Mouse (Mus musculus) kidney, adult 11 months (tissue): ENCODE results near the gene Fxr2.
"Not testable (repeated sequence)": the region's sequence is repeated elsewhere in the genome, so short reads cannot be mapped to it uniquely, and the experiment has no call there.

Source experiments
- DNase-seq: peaks from one replicate; pipeline ENCODE4 v3.0.0; 2022

Gene Fxr2

GRCm38 (mm10) chr11:69613553-69614256 lies 19.1 kb upstream of the Fxr2 start:
- DNase-seq, result peak; percentile 83

GRCm38 (mm10) chr11:69614257-69614588 lies 18.6 kb upstream of the Fxr2 start:
- DNase-seq, result not testable (repeated sequence)

- no peak for DNase-seq
Observed at GRCm38 (mm10) chr11:69616781-69617180, 16.0 kb upstream of the Fxr2 start.

GRCm38 (mm10) chr11:69617805-69618204 lies 15.0 kb upstream of the Fxr2 start, which contains the start of gene Shbg:
Gene Shbg, minus strand, starts transcription at chr11:69617905.
- DNase-seq, result no peak

- DNase-seq, result no peak
Observed at GRCm38 (mm10) chr11:69620394-69621081, 12.3 kb upstream of the Fxr2 start.

GRCm38 (mm10) chr11:69621571-69622268 lies 11.1 kb upstream of the Fxr2 start, which contains the start of gene Sat2:
Gene Sat2, plus strand, starts transcription at chr11:69622024.
- DNase-seq, result peak; percentile 57

GRCm38 (mm10) chr11:69622406-69622805 lies 10.4 kb upstream of the Fxr2 start:
- no peak for DNase-seq

GRCm38 (mm10) chr11:69623006-69623405 lies 9.8 kb upstream of the Fxr2 start:
- DNase-seq, result no peak

GRCm38 (mm10) chr11:69624339-69624738 lies 8.5 kb upstream of the Fxr2 start:
- not testable (repeated sequence) for DNase-seq

- peak; percentile 72 for DNase-seq
Observed at GRCm38 (mm10) chr11:69628286-69628685, 4.5 kb upstream of the Fxr2 start.

- DNase-seq, result no peak
Observed at GRCm38 (mm10) chr11:69629802-69630201, 3.0 kb upstream of the Fxr2 start.

GRCm38 (mm10) chr11:69633128-69633866 lies 507 bp downstream of the Fxr2 start:
- DNase-seq, result no peak

- DNase-seq, result no peak
Observed at GRCm38 (mm10) chr11:69635471-69635870, 2.7 kb downstream of the Fxr2 start.

GRCm38 (mm10) chr11:69645860-69646259 lies 13.1 kb downstream of the Fxr2 start:
- no peak for DNase-seq

GRCm38 (mm10) chr11:69653399-69653798 lies 20.6 kb downstream of the Fxr2 start:
- DNase-seq, result no peak

GRCm38 (mm10) chr11:69654760-69655159 lies 22.0 kb downstream of the Fxr2 start:
- DNase-seq, result no peak

- DNase-seq, result no peak
Observed at GRCm38 (mm10) chr11:69655264-69656064, 22.7 kb downstream of the Fxr2 start, which contains the start of gene Sox15. Gene Sox15, plus strand, starts transcription at chr11:69655314.

GRCm38 (mm10) chr11:69656065-69656455 lies 23.3 kb downstream of the Fxr2 start:
- no peak for DNase-seq

GRCm38 (mm10) chr11:69656617-69657461 lies 24.0 kb downstream of the Fxr2 start:
- DNase-seq, result no peak

- no peak for DNase-seq
Observed at GRCm38 (mm10) chr11:69657462-69657881, 24.7 kb downstream of the Fxr2 start.

GRCm38 (mm10) chr11:69661221-69661881 lies 28.6 kb downstream of the Fxr2 start:
- no peak for DNase-seq
